Mouse (Mus musculus): ENCODE data around the gene U2af1. TPM values are rescaled to one million over a fixed set of nuclear protein-coding genes. Genes with fewer than 3 reads are reported as not detected.

The U2af1 gene
- polyA plus RNA-seq, 1 experiment = 19.1 TPM

DNA sequence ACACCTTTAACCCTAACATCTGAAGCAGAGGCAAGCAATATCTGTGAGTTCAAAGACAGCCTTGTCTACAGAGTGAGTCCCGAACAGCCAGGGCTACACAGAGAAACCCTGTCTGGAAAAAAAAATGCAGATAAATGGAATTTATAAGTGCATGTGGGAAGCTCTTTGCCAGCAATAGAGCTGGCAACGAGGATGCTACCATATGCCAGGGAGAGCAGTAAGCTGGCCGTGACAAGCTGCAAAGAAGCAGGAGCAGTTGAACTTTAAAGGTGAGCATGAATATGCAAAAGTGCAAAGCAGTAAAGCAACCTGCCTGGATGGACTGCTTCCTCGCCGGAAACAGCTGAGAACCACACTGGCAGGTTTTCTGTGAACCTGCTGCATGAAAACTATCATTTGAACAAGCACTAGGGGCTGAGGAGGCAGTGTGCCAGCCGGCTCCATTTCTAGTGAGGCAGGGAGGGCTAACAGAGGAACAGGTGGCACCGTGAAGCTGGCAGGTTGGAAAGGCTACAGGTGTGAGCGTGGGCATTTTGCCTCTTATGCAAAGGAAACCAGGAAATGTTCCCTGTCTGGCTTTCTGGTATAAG is 2.1 kb upstream of the U2af1 start:
- no peaks in the 10 kb centered on the region for H3K27me3 ChIP-seq (ENCODE audit: control insufficient read depth, insufficient read depth, low read length)
- H3K4me3 ChIP-seq (ENCODE audit: low read depth, low read length) = no peak overlapping the region
- no peak for TF ChIP-seq POLR2A (IDR thresholded peaks at IDR 0.05; ENCODE audit: low read depth, low read length)
- no peak for TF ChIP-seq CTCF (IDR thresholded peaks at IDR 0.05; ENCODE audit: extremely low read depth, insufficient read length, insufficient replicate concordance, low read depth, low read length)
- 33% methylated on average over 8 of the region's 8 CpGs for WGBS
- no peak overlapping the region for H3K27ac ChIP-seq (ENCODE audit: insufficient read depth, low read depth, low read length)
- peaks cover 12% of the 10 kb centered on the region; the same call in 1 of the 2 replicates for H3K4me1 ChIP-seq (ENCODE audit: control insufficient read depth, insufficient read depth, insufficient read length, low read length)
- peaks cover 6% of the 10 kb centered on the region for H3K36me3 ChIP-seq (ENCODE audit: control insufficient read depth, insufficient read depth, low read length)

GRCm38 (mm10) chr17:31658136-31658467 is 590 bp downstream of the U2af1 start:
- under 1% methylated on average over 27 of the region's 27 CpGs for WGBS
- Histone ChIP-seq H3K4me3 (ENCODE audit: low read depth, low read length) (peak overlapping the region; percentile 80), H3K36me3 (ENCODE audit: control insufficient read depth, insufficient read depth, low read length) (peaks cover 23% of the 10 kb centered on the region), H3K4me1 (ENCODE audit: control insufficient read depth, insufficient read depth, insufficient read length, low read length) (peaks cover 12% of the 10 kb centered on the region), H3K27ac (ENCODE audit: insufficient read depth, low read depth, low read length) (peak overlapping the region; percentile 58), H3K27me3 (ENCODE audit: control insufficient read depth, insufficient read depth, low read length) (no peaks in the 10 kb centered on the region)
- TF ChIP-seq CTCF (IDR thresholded peaks at IDR 0.05; ENCODE audit: extremely low read depth, insufficient read length, insufficient replicate concordance, low read depth, low read length) (no peak), POLR2A (IDR thresholded peaks at IDR 0.05; ENCODE audit: low read depth, low read length) (no peak)

DNA sequence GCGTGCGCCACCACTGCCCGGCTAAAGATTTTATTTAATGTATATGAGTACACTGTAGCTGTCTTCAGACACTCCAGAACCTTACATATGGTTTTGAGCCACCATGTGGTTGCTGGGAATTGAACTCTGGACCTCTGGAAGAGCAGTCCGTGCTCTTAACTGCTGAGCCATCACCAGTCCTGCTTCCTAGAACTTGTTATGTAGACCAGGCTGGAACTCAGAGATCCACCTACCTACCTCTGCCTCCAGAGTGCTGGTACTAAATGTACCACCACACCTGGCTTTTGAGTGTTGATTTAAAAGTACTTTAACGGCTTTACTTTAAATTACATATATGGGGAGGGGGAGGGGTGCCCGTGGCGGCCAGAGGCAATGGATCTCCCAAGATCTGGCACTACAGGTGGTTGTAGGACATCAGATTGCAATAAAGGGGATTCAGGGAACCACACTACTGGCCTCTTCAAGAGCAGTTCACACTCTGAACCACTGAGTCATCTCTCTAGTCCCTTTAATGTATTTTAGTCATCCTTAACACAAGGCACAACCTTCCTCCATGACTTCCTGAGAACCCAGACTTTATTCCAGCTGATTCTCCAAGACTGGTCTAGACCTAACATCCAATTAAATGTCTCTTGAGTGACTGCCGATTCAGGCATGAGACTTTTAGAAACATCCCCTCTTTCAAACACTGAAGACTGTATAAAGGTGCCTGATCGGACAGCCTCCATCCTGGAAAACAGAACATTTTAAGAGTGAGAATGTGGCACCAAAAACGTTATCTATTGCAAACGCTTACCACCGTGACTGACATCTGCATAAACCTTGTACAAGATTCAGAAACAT is 1.3 kb downstream of the U2af1 start:
- WGBS = 26% methylated on average over 12 of the region's 12 CpGs
- no peak for TF ChIP-seq CTCF (IDR thresholded peaks at IDR 0.05; ENCODE audit: extremely low read depth, insufficient read length, insufficient replicate concordance, low read depth, low read length)
- no peak for TF ChIP-seq POLR2A (IDR thresholded peaks at IDR 0.05; ENCODE audit: low read depth, low read length)
- Histone ChIP-seq H3K36me3 (ENCODE audit: control insufficient read depth, insufficient read depth, low read length) (peaks cover 30% of the 10 kb centered on the region), H3K27me3 (ENCODE audit: control insufficient read depth, insufficient read depth, low read length) (no peaks in the 10 kb centered on the region), H3K4me3 (ENCODE audit: low read depth, low read length) (peak overlapping the region; percentile 11; the same call in 1 of the 2 replicates), H3K4me1 (ENCODE audit: control insufficient read depth, insufficient read depth, insufficient read length, low read length) (peaks cover 12% of the 10 kb centered on the region), H3K27ac (ENCODE audit: insufficient read depth, low read depth, low read length) (no peak overlapping the region)

DNA sequence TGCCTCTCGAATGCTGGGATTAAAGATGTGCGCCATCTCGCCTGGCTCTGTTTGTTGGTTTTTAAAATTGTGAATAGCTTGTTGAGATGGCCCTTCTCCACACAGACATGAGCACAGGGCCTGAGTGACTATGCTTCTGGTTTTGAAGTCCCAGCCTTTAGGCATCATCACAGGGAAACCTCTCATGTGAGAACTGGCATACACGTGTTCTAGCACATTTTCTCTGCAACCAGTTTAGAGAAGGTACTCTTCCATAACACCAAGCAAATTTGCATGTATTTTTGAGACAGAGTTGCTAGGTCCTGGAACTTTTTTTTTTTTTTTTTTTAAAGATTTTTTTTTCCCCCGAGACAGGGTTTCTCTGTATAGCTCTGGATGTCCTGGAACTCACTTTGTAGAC is 2.0 kb downstream of the U2af1 start:
- Histone ChIP-seq H3K4me3 (ENCODE audit: low read depth, low read length) (no peak overlapping the region), H3K36me3 (ENCODE audit: control insufficient read depth, insufficient read depth, low read length) (peaks cover 37% of the 10 kb centered on the region), H3K4me1 (ENCODE audit: control insufficient read depth, insufficient read depth, insufficient read length, low read length) (peaks cover 12% of the 10 kb centered on the region), H3K27ac (ENCODE audit: insufficient read depth, low read depth, low read length) (no peak overlapping the region), H3K27me3 (ENCODE audit: control insufficient read depth, insufficient read depth, low read length) (no peaks in the 10 kb centered on the region)
- WGBS = 66% methylated on average over 5 of the region's 5 CpGs
- TF ChIP-seq POLR2A (IDR thresholded peaks at IDR 0.05; ENCODE audit: low read depth, low read length) (no peak), CTCF (IDR thresholded peaks at IDR 0.05; ENCODE audit: extremely low read depth, insufficient read length, insufficient replicate concordance, low read depth, low read length) (no peak)

DNA sequence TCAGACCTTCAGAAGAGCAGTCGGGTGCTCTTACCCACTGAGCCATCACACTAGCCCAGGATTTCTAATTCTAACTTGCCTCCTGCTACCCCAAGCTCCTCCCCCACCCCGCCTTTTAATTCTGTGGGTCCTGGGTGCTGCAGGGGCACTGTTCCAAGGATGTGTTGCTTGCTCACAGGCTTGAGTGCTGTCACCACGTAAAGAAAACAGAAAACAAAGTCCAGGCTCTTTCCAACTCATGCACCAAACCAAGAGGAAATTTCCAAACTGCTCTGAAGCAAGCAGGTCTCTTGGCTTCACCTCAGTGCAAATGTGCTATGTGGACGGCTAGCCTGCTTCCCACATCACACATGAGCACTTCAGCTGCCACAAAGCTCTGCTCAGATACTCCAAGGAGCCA is 3.3 kb downstream of the U2af1 start:
- TF ChIP-seq CTCF (IDR thresholded peaks at IDR 0.05; ENCODE audit: extremely low read depth, insufficient read length, insufficient replicate concordance, low read depth, low read length) (no peak), POLR2A (IDR thresholded peaks at IDR 0.05; ENCODE audit: low read depth, low read length) (no peak)
- H3K27ac ChIP-seq (ENCODE audit: insufficient read depth, low read depth, low read length) = no peak overlapping the region
- H3K27me3 ChIP-seq (ENCODE audit: control insufficient read depth, insufficient read depth, low read length) = no peaks in the 10 kb centered on the region
- H3K36me3 ChIP-seq (ENCODE audit: control insufficient read depth, insufficient read depth, low read length) = peaks cover 50% of the 10 kb centered on the region
- no peak overlapping the region for H3K4me3 ChIP-seq (ENCODE audit: low read depth, low read length)
- H3K4me1 ChIP-seq (ENCODE audit: control insufficient read depth, insufficient read depth, insufficient read length, low read length) = peaks cover 12% of the 10 kb centered on the region
- 50% methylated on average over 4 of the region's 4 CpGs for WGBS

DNA sequence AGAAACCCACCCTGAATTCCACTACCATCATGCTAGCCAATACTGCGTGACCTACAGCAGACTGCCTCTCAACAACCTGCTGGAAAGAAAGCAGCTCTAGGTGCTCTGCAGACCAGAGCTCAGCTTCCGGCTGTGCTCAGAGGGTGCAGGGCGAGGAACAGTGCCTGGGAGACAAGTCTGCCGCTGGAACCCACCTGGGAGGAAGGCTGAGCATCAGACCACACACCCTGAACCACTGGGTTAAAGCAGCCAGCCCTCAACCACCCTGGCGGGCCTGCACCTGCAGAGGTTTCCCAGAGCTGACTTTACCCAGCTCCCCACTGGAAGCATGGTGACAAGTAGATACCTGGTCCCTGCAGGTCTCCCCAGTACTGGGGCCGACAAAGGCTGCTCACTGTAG is 5.4 kb downstream of the U2af1 start:
- Histone ChIP-seq H3K36me3 (ENCODE audit: control insufficient read depth, insufficient read depth, low read length) (peaks cover 68% of the 10 kb centered on the region), H3K27ac (ENCODE audit: insufficient read depth, low read depth, low read length) (no peak overlapping the region), H3K4me3 (ENCODE audit: low read depth, low read length) (no peak overlapping the region), H3K4me1 (ENCODE audit: control insufficient read depth, insufficient read depth, insufficient read length, low read length) (peaks cover 12% of the 10 kb centered on the region), H3K27me3 (ENCODE audit: control insufficient read depth, insufficient read depth, low read length) (no peaks in the 10 kb centered on the region)
- no peak for TF ChIP-seq CTCF (IDR thresholded peaks at IDR 0.05; ENCODE audit: extremely low read depth, insufficient read length, insufficient replicate concordance, low read depth, low read length)
- no peak for TF ChIP-seq POLR2A (IDR thresholded peaks at IDR 0.05; ENCODE audit: low read depth, low read length)
- 76% methylated on average over 6 of the region's 6 CpGs for WGBS

DNA sequence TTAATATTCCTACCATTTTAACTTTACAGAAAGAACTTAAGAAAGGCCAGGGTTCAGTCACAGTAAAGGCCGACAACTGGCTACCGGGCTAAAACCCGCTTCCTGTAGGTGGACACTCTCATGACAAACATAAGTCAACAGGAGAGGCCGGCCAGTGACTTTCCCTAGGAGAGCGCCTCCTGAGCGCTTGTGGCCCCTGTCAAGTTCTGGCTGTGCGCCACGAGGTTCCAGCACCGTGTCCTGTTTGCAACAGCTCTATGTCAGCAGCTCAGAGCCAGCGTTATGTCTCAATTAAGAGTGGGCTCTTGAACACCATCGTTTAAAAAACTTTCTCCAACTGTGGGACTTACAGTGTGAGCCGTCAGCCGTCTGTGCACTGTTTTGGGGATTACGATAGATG is 6.5 kb downstream of the U2af1 start:
- no peak for TF ChIP-seq POLR2A (IDR thresholded peaks at IDR 0.05; ENCODE audit: low read depth, low read length)
- no peak for TF ChIP-seq CTCF (IDR thresholded peaks at IDR 0.05; ENCODE audit: extremely low read depth, insufficient read length, insufficient replicate concordance, low read depth, low read length)
- Histone ChIP-seq H3K4me3 (ENCODE audit: low read depth, low read length) (no peak overlapping the region), H3K36me3 (ENCODE audit: control insufficient read depth, insufficient read depth, low read length) (peaks cover 78% of the 10 kb centered on the region), H3K27ac (ENCODE audit: insufficient read depth, low read depth, low read length) (no peak overlapping the region), H3K4me1 (ENCODE audit: control insufficient read depth, insufficient read depth, insufficient read length, low read length) (peaks cover 7% of the 10 kb centered on the region), H3K27me3 (ENCODE audit: control insufficient read depth, insufficient read depth, low read length) (no peaks in the 10 kb centered on the region)
- WGBS = 86% methylated on average over 14 of the region's 14 CpGs

Data from small intestine, adult 2 months (tissue).